Mouse (Mus musculus): ENCODE results near the gene Rbpms2.
"Not testable (repeated sequence)": the region's sequence is repeated elsewhere in the genome, so short reads cannot be mapped to it uniquely, and the experiment has no call there.

Gene Rbpms2

DNA sequence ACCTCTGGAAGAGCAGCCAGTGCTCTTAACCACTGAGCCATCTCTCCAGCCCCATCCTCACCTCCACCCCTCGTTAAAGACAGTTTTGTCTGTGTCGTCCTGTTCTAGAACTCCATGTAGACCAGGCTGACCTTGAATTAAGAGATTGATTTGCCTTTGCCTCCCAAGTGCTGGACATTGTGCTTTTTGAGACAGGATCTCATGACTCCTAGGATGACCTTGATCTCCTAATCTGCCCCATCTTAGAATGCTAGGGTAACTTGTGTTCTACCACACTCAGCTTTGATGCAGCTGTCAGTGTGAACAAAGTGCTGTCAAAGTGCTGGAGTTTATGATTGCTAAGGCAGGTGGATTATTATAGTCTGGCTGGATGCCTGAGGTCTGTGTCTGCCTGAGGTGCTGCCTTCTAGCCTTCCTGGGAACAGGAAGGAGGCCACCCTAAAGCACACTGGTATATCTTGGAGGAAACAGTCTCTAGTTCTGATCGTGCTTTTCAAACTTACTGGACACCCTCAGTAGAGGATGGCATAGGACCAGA lies 25.3 kb downstream of the Rbpms2 start:
- in situ Hi-C loops (cut with MboI, MseI): no loop called here

- in situ Hi-C loops (cut with MboI, MseI): no loop called here
Measured at GRCm38 (mm10) chr9:65655540-65655939, 26.1 kb downstream of the Rbpms2 start.

DNA sequence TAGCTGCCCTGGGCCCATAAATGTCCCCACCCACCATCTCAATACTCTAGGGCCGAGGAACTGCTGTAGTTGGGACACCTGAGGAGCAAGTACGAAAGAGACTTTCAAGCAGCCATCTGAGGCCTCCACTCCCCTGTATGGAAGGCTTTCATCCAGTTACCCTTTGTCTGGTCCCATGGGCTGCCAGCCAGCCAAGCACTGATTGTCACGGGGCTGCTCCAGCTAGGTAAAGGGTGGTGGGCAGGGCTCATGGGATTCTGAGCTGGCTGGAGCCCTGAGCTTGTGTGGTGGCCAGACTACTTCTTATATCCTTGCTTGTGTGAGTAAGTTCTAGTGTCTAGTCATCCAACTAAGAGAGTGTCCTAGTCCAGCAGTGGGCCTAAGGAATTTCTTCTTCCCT lies 27.8 kb downstream of the Rbpms2 start:
- in situ Hi-C loops (cut with MboI, MseI): no loop called here

- in situ Hi-C loops (cut with MboI, MseI): loop anchor here (5.0 kb wide), 2 partner anchors 54 to 59 kb away; no protein-coding TSS in a partner anchor
Measured at GRCm38 (mm10) chr9:65661029-65661428, 31.6 kb downstream of the Rbpms2 start.

DNA sequence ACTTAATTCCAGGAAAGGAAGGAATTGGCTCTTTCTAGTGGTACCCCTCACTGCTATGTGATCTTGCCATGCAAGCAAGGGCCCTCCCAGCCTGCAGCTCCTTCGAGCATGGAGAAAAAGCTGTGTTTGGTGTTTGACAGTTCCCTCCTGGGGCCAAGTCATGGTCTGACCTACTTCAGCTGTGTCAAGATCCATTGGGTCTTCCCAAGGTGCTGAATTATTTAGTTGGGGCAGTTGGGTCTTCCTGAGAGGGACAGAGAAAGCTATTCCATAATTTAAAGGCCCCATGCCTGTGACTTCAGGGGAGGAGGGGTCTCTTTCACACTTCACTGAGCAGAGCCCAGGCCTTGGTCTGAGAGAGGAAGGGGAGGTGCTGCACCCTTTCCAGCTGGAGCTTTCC lies 32.0 kb downstream of the Rbpms2 start:
- in situ Hi-C loops (cut with MboI, MseI): loop anchor here (5.0 kb wide), 2 partner anchors 54 to 59 kb away; no protein-coding TSS in a partner anchor

GRCm38 (mm10) chr9:65664163-65664562 lies 34.7 kb downstream of the Rbpms2 start:
- in situ Hi-C loops (cut with MboI, MseI): loop anchor here (5.0 kb wide), 2 partner anchors 57 to 62 kb away; no protein-coding TSS in a partner anchor

DNA sequence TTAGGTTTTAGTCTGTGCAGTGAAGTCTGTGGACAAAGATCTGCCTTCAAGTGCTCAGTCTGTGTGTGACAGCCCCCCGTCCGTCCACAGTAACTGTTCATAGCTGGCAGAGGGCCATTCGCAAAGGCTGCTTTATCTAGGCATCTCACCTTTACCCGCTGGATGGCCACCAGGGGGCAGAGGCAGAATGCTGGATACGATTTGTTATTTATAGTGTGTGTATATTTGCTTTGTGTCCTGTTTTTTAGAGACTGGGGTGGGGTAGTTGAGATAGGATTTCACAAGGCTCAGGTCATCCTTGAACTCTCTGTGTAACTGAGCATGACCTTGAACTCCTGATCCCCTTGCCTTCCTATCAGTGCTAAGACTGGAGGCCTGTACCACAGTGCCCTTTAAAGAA lies 36.6 kb downstream of the Rbpms2 start:
- in situ Hi-C loops (cut with MboI, MseI): no loop called here

- in situ Hi-C loops (cut with MboI, MseI): no loop called here
Measured at GRCm38 (mm10) chr9:65667701-65668100, 38.3 kb downstream of the Rbpms2 start, which contains the start of gene Oaz2. Gene Oaz2, plus strand, starts transcription at chr9:65668001.

- in situ Hi-C loops (cut with MboI, MseI): loop anchor here in 1 of 2 experiments (5.0 kb wide), 1 partner anchor 181 kb away; no protein-coding TSS in a partner anchor
Measured at GRCm38 (mm10) chr9:65671431-65671931, 42.0 kb downstream of the Rbpms2 start.

DNA sequence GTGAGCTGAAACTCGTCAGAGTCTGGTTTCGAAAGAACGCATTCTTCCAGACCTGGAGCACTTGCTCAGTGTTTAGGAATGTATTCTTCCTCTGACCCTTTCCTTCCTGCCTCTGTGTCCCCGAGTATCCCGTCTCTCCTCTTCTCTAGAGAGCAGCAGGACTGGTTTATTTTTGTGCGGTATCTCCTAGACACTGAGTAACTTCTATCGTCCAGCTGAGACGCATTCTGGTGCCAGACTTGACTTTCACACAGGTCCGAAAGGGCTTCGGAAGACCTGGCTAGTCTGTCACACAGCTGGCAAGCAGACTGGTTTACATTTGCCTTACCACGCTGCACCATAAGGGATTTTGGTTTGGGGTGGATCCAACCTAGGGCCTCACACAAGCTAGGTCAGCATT lies 43.5 kb downstream of the Rbpms2 start:
- in situ Hi-C loops (cut with MboI, MseI): loop anchor here in 1 of 2 experiments (5.0 kb wide), 1 partner anchor 179 kb away; no protein-coding TSS in a partner anchor

GRCm38 (mm10) chr9:65675461-65676357 lies 46.3 kb downstream of the Rbpms2 start:
- in situ Hi-C loops (cut with MboI, MseI): no loop called here

DNA sequence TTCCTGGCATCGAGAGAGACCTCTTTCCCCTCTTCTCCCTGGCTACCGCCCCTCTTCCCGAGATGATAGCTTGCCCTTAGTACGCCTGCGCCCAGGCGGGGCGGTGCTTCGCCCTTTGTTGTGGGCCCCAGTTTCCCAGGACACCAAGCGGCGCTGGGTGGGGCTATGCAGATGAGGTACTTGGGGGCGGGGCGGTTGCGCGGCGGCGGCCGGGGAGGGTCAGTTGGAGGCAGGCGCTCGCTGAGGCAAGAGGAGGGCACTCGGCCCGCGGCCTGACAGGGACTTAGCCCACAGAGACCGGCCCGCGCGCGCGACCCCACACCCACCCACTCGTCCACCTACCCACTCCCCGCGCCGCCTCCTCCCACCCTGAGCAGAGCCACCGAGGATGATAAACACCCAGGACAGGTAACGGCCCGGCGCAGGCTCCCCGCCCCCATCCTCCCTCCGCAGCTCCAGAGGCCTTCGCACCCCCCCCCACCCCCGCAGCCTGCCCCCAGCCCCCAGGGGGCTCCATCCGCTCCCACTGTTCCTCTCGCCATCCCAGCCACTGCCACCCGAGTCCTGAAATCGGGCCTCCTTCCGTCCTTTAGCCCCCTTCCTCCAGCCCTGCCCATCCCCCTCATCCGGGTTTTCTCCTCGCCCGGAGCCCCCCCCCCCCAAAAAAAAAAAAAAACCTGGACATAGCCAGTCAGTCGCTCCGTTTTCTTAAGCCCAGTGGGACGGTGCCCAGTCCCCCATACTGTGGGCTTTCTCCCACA lies 47.1 kb downstream of the Rbpms2 start:
- in situ Hi-C loops (cut with MboI, MseI): no loop called here

- in situ Hi-C loops (cut with MboI, MseI): no loop called here
Measured at GRCm38 (mm10) chr9:65677119-65677462, 47.6 kb downstream of the Rbpms2 start.

- in situ Hi-C loops (cut with MboI, MseI): no loop called here
Measured at GRCm38 (mm10) chr9:65679181-65679761, 49.8 kb downstream of the Rbpms2 start.

- in situ Hi-C loops (cut with MboI, MseI): no loop called here
Measured at GRCm38 (mm10) chr9:65680938-65681633, 51.6 kb downstream of the Rbpms2 start.

- in situ Hi-C loops (cut with MboI, MseI): no loop called here
Measured at GRCm38 (mm10) chr9:65681634-65681940, 52.1 kb downstream of the Rbpms2 start.

DNA sequence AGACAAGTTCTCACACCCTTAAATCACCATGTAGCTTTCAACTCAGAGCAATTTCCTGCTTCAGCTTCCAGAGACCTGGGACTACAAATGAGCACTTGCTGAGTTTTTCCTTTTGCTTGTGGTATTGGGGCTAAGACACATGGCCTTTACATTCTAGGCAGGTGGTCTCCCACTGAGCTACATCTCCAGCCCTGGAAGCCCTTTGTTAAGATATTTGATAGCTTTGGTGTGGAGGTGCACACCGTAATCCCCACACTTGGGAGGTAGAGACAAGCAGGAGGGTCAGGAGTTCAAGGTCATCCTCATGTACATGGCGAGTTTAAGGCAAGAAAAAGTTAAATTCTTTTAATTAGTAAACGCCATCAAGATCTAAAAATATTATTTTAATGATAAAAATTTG lies 52.7 kb downstream of the Rbpms2 start:
- in situ Hi-C loops (cut with MboI, MseI): no loop called here

DNA sequence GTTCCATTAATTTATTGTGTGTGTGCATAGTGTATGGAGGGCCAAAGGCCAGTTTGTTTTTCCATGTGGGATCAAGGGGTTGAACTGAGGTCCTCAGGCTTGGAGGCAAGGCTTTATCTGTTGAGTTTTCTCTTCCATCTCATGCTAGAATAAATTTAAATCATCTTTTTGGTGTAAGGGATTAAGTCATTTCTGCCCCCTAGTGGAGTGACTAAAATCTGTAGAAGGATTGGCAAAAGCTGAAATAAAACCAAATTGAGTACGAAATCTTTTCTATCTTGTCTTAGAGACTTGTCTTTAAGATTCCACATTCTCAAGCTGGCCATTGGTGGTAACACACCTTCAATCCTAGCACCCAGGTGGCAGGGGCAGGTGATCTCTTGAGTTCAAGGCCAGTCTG lies 53.5 kb downstream of the Rbpms2 start:
- in situ Hi-C loops (cut with MboI, MseI): no loop called here

DNA sequence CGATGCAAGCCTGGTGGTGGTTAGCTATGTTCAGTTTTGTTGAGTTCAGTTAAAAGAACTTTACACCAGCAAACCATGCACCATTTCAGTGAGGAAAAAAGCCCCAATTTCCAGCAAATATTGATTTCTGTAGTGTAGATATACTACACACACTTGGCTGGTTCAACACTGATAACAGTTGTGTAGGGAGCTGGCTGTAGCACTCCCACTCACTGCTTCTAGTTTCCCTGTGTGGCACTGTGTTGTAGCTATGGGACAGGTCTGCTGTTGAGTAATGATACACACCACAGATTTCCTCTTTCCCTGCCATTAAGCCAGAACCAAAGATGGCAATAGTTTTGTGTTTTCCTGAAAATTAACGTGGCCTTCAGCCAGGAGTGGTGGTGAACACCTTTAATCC lies 55.3 kb downstream of the Rbpms2 start:
- in situ Hi-C loops (cut with MboI, MseI): no loop called here

DNA sequence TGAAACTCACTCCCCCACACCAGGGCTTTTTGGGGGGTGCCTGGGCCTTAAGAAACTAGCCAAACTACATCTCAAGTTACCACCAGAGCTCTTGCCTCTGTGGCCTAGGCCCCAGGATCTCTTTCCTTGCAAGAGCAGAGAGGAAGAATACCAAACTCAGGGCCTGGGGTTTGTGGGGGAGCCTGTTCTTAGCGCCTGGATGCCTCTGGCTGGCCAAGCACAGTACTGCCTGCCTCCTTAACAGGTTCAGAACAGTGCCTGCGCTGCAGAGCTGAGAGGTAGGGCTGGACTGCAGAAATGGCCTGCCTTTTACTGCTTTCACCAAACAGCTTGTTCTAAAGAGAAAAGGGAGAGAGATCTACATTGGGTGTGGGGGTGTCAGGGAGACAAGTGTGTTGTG lies 60.4 kb downstream of the Rbpms2 start:
- in situ Hi-C loops (cut with MboI, MseI): not testable (repeated sequence)

DNA sequence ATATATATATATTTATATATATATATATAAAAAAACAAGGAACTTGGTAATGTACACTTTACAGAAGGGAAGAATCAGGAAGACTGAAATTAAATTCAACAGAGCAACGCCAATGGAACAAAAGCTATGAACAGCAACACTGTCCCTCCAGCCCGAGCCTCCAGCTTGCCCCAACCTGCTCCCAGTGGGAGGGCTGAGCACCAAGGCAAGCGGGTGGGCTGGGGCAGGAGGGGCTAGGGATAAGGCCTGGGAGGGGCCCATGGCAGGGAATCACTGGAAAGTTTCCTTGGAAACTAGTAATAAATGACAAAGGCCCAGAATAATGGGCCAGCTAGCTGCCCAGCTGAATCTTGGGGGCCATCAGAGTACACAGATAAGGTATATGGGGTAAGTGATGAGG lies 63.0 kb downstream of the Rbpms2 start:
- in situ Hi-C loops (cut with MboI, MseI): no loop called here

Data from T-helper 17 cell (primary cell).